ENCODE assay signal across 22 mouse cellular contexts in genomic region chr1:173942780-173943066, GRCm38 (mm10). TPM values are rescaled to one million over a fixed set of nuclear protein-coding genes. Genes with fewer than 3 reads are reported as not detected.
DNase-seq lines count a peak whose midpoint lies in the region; TF ChIP-seq lines count a peak whose summit lies in the region.
"Not testable (repeated sequence)": the region's sequence is repeated elsewhere in the genome, so short reads cannot be mapped to it uniquely, and the experiment has no call there.
"Had no signal": no experiment of that assay in that cellular context is flagged by ENCODE, and none has a peak within 500 bp of the region (broad histone marks: within the 10 kb centered on the region; RNA-seq: fewer than 3 reads in every experiment).

No protein-coding gene starts in this region.

- peak overlapping the region; percentile 86 for H3K27ac ChIP-seq in bone marrow macrophage, adult 2 months (ENCODE audit: insufficient read depth, low read depth, low read length)
- peak overlapping the region; percentile 75 for H3K27ac ChIP-seq in gastrocnemius, adult 2 months

- H3K4me3 ChIP-seq in bone marrow macrophage, adult 2 months (ENCODE audit: insufficient read depth, low read length), result peak overlapping the region; percentile 43
- H3K4me3 ChIP-seq in gastrocnemius, adult 2 months, result peak overlapping the region; percentile 70

- H3K4me1 ChIP-seq in bone marrow macrophage, adult 2 months (ENCODE audit: control insufficient read depth, insufficient read depth, low read length), result not testable (repeated sequence)

- peak; percentile 29 for DNase-seq in CD4-positive helper T cell, adult 2 months (ENCODE audit: low read depth, low spot score)
- DNase-seq in cerebellum, postnatal 25 days, result peak; percentile 27 to 48
- not testable (repeated sequence) for DNase-seq in gastrocnemius, adult 2 months
- DNase-seq in layer of hippocampus, adult 11-12 months (ENCODE audit: low spot score), result peak; percentile 41
- DNase-seq in layer of hippocampus, postnatal 36 days, result peak; percentile 53 to 58
- DNase-seq in right cerebral cortex, adult 2 months (ENCODE audit: low spot score in 2 of 2), result peak; percentile 1 to 2

- TF ChIP-seq CTCF in bone marrow macrophage, adult 2 months (IDR thresholded peaks at IDR 0.05; ENCODE audit: low read depth, low read length); gastrocnemius, adult 2 months (IDR thresholded peaks at IDR 0.05): not testable (repeated sequence)

- not testable (repeated sequence) for TF ChIP-seq POLR2A in bone marrow macrophage, adult 2 months (IDR thresholded peaks at IDR 0.05; ENCODE audit: borderline replicate concordance, low read depth, low read length)

- intact Hi-C loops in gastrocnemius, adult 2 months (cut with DNase I), result not testable (repeated sequence)

RNA-seq across cellular contexts. Expression of gene Ifi203, which starts 0.3 kb away (rescaled TPM):
- 165 and 170 TPM in 2 replicates for polyA plus RNA-seq in bone marrow macrophage, adult 2 months (2012; ENCODE audit: insufficient read depth, insufficient read length, missing spikeins)
- total RNA-seq in gastrocnemius, adult 2 months (2021), result 1 to 10 TPM; 2.7 to 4.8 TPM
- total RNA-seq in layer of hippocampus, postnatal 36 days (2021), result 1 to 10 TPM; 5.2 to 5.6 TPM
- polyA plus RNA-seq: embryonic facial prominence, embryonic 10.5 days had no signal

RNA-seq across cellular contexts. Expression of gene Mndal, which starts 0.4 kb away (rescaled TPM):
- polyA plus RNA-seq in bone marrow macrophage, adult 2 months (2012; ENCODE audit: insufficient read depth, insufficient read length, missing spikeins), result 395 and 406 TPM in 2 replicates
- 1 to 10 TPM; 3.1 to 6.1 TPM for total RNA-seq in gastrocnemius, adult 2 months (2021)
- total RNA-seq in layer of hippocampus, postnatal 36 days (2021), result 10 to 100 TPM in 1 of 2 experiments, 1 to 10 TPM in 1; 8.6 to 13.0 TPM
- polyA plus RNA-seq: embryonic facial prominence, embryonic 10.5 days had no signal

RNA-seq across cellular contexts. Expression of gene Ifi211, which starts 29.9 kb away (rescaled TPM):
- polyA plus RNA-seq in bone marrow macrophage, adult 2 months (2012; ENCODE audit: insufficient read depth, insufficient read length, missing spikeins), result 104 and 108 TPM in 2 replicates
- total RNA-seq in gastrocnemius, adult 2 months (2021), result 1 to 10 TPM; 1.1 to 3.3 TPM
- not detected for total RNA-seq in layer of hippocampus, postnatal 36 days (2021)
- total RNA-seq: left cerebral cortex, adult 18-20 months had no signal

RNA-seq across cellular contexts. Expression of gene Ifi202b, which starts 39.8 kb away (rescaled TPM):
- not detected in 2 replicates for polyA plus RNA-seq in bone marrow macrophage, adult 2 months (2012; ENCODE audit: insufficient read depth, insufficient read length, missing spikeins)
- not detected for total RNA-seq in gastrocnemius, adult 2 months (2021)
- not detected for total RNA-seq in layer of hippocampus, postnatal 36 days (2021)
- total RNA-seq: adrenal gland, adult 2 months; common myeloid progenitor, adult 5-6 weeks; gastrocnemius, postnatal 4 days; heart, postnatal 10 days; left cerebral cortex, adult 18-20 months; left cerebral cortex, postnatal 36 days; megakaryocyte, adult 5-6 weeks had no signal
- polyA plus RNA-seq: adrenal gland, adult 2 months; embryonic facial prominence, embryonic 10.5 days; forebrain, embryonic 12.5 days; heart, embryonic 11.5 days; hindbrain, embryonic 11.5 days; intestine, embryonic 14.5 days; liver, postnatal 0 days; midbrain, embryonic 14.5 days; neural tube, embryonic 15.5 days had no signal
